ENCODE assay signal across 8 mouse cellular contexts in genomic region chr8:124720938-124721861, GRCm38 (mm10). TPM values are rescaled to one million over a fixed set of nuclear protein-coding genes. Genes with fewer than 3 reads are reported as not detected.
DNase-seq lines count a peak whose midpoint lies in the region.

No protein-coding gene starts in this region.

- no peaks in the 10 kb centered on the region for H3K9me3 ChIP-seq in heart, embryonic 10.5 days

- H3K4me1 ChIP-seq in heart, embryonic 10.5 days, result peaks cover 32% of the 10 kb centered on the region

- 3% methylated on average over 30 of the region's 31 CpGs for whole genome bisulfite sequencing in heart, embryonic 10.5 days
- 6% methylated on average over 24 of the region's 31 CpGs for WGBS in macrophage (ENCODE audit: missing documents)

- peak overlapping the region; percentile 90 for H3K27ac ChIP-seq in heart, embryonic 10.5 days
- H3K27ac ChIP-seq in macrophage, result no peak overlapping the region

- DNase-seq in heart, embryonic 10.5 days (ENCODE audit: low spot score), result peak; percentile 81
- no peak for DNase-seq in heart, adult 8-10 months (ENCODE audit: low spot score)
- DNase-seq in thymus, postnatal 4 days, result peak; percentile 29
- DNase-seq in thymus, postnatal 25 days, result no peak
- peak; percentile 3 for DNase-seq in heart, postnatal 25 days (ENCODE audit: low spot score)
- no peak for DNase-seq in B cell, adult 2 months
- DNase-seq in adrenal gland, postnatal 25 days, result no peak

- H3K79me2 ChIP-seq in macrophage (ENCODE audit: inconsistent target), result peaks cover 49% of the 10 kb centered on the region

- H3K36me3 ChIP-seq in heart, embryonic 10.5 days, result peaks cover 10% of the 10 kb centered on the region
- H3K36me3 ChIP-seq in macrophage (ENCODE audit: inconsistent target), result peaks cover 2% of the 10 kb centered on the region; the same call in 1 of the 2 replicates

- H3K4me3 ChIP-seq in heart, embryonic 10.5 days, result peak overlapping the region; percentile 96
- peak overlapping the region; percentile 71 for H3K4me3 ChIP-seq in macrophage (ENCODE audit: inconsistent target)

- H3K27me3 ChIP-seq in heart, embryonic 10.5 days (ENCODE audit: insufficient read depth, poor library complexity, severe bottlenecking), result no peaks in the 10 kb centered on the region

- intact Hi-C loops in heart, postnatal 25 days (cut with DNase I), result no loop called here

RNA-seq across cellular contexts. Expression of gene Ttc13, which starts 0.6 kb away (rescaled TPM):
- 43.7 and 44.6 TPM in 2 replicates for polyA plus RNA-seq in heart, embryonic 10.5 days (2016; fragmentation: Nextera tagmentation; extraction: Ambion mirVana)
- total RNA-seq in heart, adult 8-10 months (2022), result 10 to 100 TPM; 13.4 to 18.6 (median 14.7) TPM
- 10 to 100 TPM; 14.9 to 17.6 TPM for total RNA-seq in heart, postnatal 25 days (2021)
- 100 to 1,000 TPM in 11 of 26 experiments, 10 to 100 TPM in 15; 17.5 to 134 (median 93.8) TPM for total RNA-seq in macrophage (2018; cell fraction: chromatin; rRNA removed)
- total RNA-seq in macrophage (2018; cell fraction: cytosol; rRNA removed), result 10 to 100 TPM; 10.8 to 35.4 (median 21.1) TPM
- total RNA-seq in macrophage (2018; cell fraction: nucleus; rRNA removed), result 100 to 1,000 TPM in 2 of 26 experiments, 10 to 100 TPM in 24; 17.0 to 119 (median 48.7) TPM
- 27.1 to 40.1 TPM (median 37.6 TPM) in 3 replicates for polyA plus RNA-seq in macrophage (2018)
- 44.7 and 55.0 TPM in 2 replicates for total RNA-seq in adrenal gland, postnatal 25 days (2021)

RNA-seq across cellular contexts. Expression of gene Arv1, which starts 0.7 kb away (rescaled TPM):
- polyA plus RNA-seq in heart, embryonic 10.5 days (2016; fragmentation: Nextera tagmentation; extraction: Ambion mirVana), result 21.3 and 26.7 TPM in 2 replicates
- total RNA-seq in heart, adult 8-10 months (2022), result 1 to 10 TPM; 3.6 to 6.0 (median 3.9) TPM
- total RNA-seq in heart, postnatal 25 days (2021), result 1 to 10 TPM; 4.4 to 5.0 TPM
- total RNA-seq in macrophage (2018; cell fraction: chromatin; rRNA removed), result 10 to 100 TPM in 22 of 26 experiments, 1 to 10 TPM in 4; 9.2 to 24.7 (median 15.7) TPM
- 1 to 10 TPM; 2.8 to 8.2 (median 5.0) TPM for total RNA-seq in macrophage (2018; cell fraction: cytosol; rRNA removed)
- 10 to 100 TPM in 22 of 26 experiments, 1 to 10 TPM in 4; 8.1 to 33.5 (median 16.3) TPM for total RNA-seq in macrophage (2018; cell fraction: nucleus; rRNA removed)
- 3.6 to 7.6 TPM (median 4.2 TPM) in 3 replicates for polyA plus RNA-seq in macrophage (2018)
- 13.8 and 14.6 TPM in 2 replicates for total RNA-seq in adrenal gland, postnatal 25 days (2021)

RNA-seq across cellular contexts. Expression of gene Fam89a, which starts 30.4 kb away (rescaled TPM):
- polyA plus RNA-seq in heart, embryonic 10.5 days (2016; fragmentation: Nextera tagmentation; extraction: Ambion mirVana), result 2.5 and 8.2 TPM in 2 replicates
- total RNA-seq in heart, adult 8-10 months (2022), result 1 to 10 TPM in 3 of 4 experiments, under 1 TPM in 1; 0.72 to 1.5 (median 1.4) TPM
- 1 to 10 TPM in 1 of 2 experiments, under 1 TPM in 1; 0.78 to 1.2 TPM for total RNA-seq in heart, postnatal 25 days (2021)
- not detected for total RNA-seq in macrophage (2018; cell fraction: chromatin; rRNA removed)
- under 1 TPM in 3 of 26 experiments, not detected in 23; 0.08 to 0.19 (median 0.14) TPM for total RNA-seq in macrophage (2018; cell fraction: cytosol; rRNA removed)
- total RNA-seq in macrophage (2018; cell fraction: nucleus; rRNA removed), result not detected
- not detected in 3 replicates for polyA plus RNA-seq in macrophage (2018)
- total RNA-seq in adrenal gland, postnatal 25 days (2021), result 0.24 TPM in 1 of 2 replicates, not detected in the other

RNA-seq across cellular contexts. Expression of gene 2310022B05Rik, which starts 58.0 kb away (rescaled TPM):
- 32.6 and 34.7 TPM in 2 replicates for polyA plus RNA-seq in heart, embryonic 10.5 days (2016; fragmentation: Nextera tagmentation; extraction: Ambion mirVana)
- total RNA-seq in heart, adult 8-10 months (2022), result 10 to 100 TPM; 42.8 to 61.1 (median 50.7) TPM
- total RNA-seq in heart, postnatal 25 days (2021), result 10 to 100 TPM; 71.7 to 83.3 TPM
- 1 to 10 TPM in 17 of 26 experiments, under 1 TPM in 9; 0.22 to 8.7 (median 1.4) TPM for total RNA-seq in macrophage (2018; cell fraction: chromatin; rRNA removed)
- total RNA-seq in macrophage (2018; cell fraction: cytosol; rRNA removed), result 10 to 100 TPM in 10 of 26 experiments, 1 to 10 TPM in 16; 4.1 to 12.6 (median 7.4) TPM
- 1 to 10 TPM; 1.6 to 8.2 (median 3.3) TPM for total RNA-seq in macrophage (2018; cell fraction: nucleus; rRNA removed)
- polyA plus RNA-seq in macrophage (2018), result 5.6 to 10.8 TPM (median 5.9 TPM) in 3 replicates
- total RNA-seq in adrenal gland, postnatal 25 days (2021), result 41.0 and 46.1 TPM in 2 replicates

Comparison
In these comparisons a context has a peak if more than half of its experiments do, and no peak if none do; other contexts are left out.
1. DNase-seq: peak in heart, embryonic 10.5 days (single experiment), thymus, postnatal 4 days (single experiment) and heart, postnatal 25 days (single experiment); none in heart, adult 8-10 months (single experiment), thymus, postnatal 25 days (single experiment), B cell, adult 2 months (0 of 2) and adrenal gland, postnatal 25 days (single experiment).